Mouse (Mus musculus): Measurements from ENCODE around the gene Nfrkb.

The Nfrkb gene

GRCm38 (mm10) chr9:31422143-31422542 lies 36.2 kb downstream of the Nfrkb start:
- no peak for DNase-seq (ENCODE audit: low spot score in 2 of 2)

DNA sequence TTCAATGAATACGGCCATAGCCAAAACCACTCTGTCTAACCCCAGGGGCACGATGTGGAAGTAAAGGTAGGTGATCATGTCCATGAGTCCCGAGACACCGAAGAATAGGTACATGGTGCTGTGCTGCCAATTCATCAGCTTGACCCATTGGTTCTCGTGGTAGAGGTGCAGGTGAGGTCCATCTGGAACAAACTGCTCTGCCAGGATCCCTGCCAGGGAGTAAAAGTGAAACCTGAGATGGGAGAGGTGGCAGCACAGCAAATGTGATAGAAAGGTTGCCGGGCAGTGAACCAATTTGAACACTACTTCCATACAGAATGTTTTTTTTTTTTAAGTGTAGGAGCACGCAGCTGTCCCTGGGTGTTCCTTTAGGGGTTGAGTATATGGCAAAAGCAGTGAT lies 43.0 kb downstream of the Nfrkb start:
- no peak for DNase-seq (ENCODE audit: low spot score in 2 of 2)

DNA sequence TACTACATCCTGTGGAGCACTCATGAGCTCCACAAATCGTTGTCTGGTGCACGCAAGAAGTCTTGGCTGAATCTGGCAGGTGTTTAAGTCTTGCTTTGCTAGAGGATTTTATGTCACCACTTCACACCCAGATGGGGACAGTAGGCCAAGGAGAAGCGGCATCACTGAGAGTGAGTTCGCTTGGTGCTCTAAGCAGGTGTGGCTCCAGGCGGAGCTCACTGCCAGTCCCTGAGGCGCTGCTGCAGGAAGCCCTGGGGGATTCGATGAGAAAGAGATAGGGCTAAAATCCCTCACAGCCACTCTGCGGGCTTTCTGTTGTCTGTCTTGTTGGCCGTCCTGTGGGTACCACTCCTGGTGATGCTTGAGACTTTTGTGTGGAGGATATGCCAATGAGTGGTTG lies 44.0 kb downstream of the Nfrkb start:
- no peak for DNase-seq (ENCODE audit: low spot score in 2 of 2)

- DNase-seq (ENCODE audit: low spot score in 2 of 2), result no peak
Observed at GRCm38 (mm10) chr9:31431751-31432150, 45.8 kb downstream of the Nfrkb start.

DNA sequence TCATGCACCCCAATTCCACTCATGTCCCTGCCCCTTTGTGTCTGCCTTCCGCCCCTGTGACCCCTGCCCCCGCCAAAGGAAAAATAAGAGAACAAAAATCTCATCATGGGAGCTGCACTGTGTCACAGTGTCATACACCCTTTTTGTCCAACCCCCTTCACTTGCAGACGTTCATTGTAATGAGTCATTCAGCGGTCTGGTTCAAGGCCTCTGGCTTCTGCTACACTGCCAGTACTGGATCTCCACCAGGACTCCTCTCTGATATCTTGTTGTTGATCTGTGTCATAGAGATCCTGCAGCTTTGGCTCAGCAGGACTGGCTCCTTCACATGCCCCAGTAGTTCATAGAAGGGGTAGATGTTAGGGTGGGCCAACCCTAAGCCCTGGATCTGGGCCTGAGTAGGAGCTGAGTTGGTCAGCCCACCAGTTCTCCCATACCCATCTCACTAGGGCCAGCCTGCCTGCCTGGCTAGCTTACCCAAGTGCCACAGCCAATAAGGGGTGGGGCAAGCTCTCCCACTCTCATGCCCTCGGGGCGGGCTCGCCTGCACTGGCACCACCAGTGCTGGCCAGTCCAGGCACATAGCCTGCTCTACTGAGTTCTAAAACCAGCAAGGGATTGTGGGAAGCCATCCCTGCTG lies 46.5 kb downstream of the Nfrkb start:
- no peak for DNase-seq (ENCODE audit: low spot score in 2 of 2)

DNA sequence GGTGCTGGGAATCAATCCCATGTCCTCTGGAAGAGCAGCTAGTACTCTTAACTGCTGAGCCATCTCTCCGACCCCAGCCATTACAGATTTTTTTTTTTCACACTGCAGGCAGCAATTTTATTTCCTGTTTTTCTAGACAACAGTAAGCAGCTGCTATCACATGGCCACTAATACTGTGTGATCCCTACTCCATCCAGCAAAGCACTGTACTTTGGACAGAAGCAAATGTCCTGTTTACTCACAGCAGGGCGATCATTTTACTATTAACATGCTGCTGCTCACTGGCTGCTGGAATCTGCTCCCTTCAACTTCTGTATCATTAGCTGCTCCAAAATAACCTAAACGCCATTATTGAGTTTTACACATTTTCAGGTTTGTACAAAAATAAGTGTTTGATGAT lies 47.4 kb downstream of the Nfrkb start:
- DNase-seq (ENCODE audit: low spot score in 2 of 2), result no peak

DNA sequence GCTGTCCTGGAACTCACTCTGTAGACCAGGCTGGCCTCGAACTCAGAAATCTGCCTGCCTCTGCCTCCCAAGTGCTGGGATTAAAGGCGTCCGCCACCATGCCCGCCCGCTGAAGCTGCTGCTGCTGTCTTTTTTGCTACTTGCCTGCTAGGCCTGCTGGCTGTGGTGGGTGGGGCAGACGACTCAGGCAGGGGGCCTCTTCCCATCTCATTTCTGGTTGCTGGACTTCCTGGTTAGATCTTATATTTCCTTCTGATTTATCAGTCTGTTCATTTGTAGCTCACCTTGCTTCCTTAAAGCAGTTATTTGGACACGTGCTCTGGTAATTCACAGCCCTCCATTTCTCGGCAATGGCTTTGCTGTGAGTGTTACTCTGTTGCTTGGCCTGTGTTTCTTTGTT lies 49.4 kb downstream of the Nfrkb start:
- no peak for DNase-seq (ENCODE audit: low spot score in 2 of 2)

- no peak for DNase-seq (ENCODE audit: low spot score in 2 of 2)
Observed at GRCm38 (mm10) chr9:31437861-31438260, 51.9 kb downstream of the Nfrkb start.

DNA sequence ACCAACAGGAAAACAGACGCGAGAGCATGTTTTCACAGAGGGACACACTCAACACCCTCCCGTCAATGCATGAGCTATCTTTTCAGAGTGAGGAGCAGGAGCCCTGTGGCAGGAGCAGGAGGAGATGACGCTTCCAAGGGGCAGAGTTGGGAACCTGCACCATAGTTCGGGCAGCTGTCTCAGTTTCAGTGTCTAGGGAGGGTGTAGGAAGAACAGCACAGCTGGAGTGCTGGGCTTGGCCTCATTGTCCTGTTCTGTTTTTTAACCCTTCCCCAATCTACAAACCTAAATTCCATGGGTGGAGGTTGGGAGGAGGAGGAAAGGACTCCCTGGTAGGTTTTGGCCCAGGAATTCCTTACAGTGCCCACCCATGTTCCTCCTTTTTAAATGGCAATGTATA lies 52.8 kb downstream of the Nfrkb start:
- no peak for DNase-seq (ENCODE audit: low spot score in 2 of 2)

DNA sequence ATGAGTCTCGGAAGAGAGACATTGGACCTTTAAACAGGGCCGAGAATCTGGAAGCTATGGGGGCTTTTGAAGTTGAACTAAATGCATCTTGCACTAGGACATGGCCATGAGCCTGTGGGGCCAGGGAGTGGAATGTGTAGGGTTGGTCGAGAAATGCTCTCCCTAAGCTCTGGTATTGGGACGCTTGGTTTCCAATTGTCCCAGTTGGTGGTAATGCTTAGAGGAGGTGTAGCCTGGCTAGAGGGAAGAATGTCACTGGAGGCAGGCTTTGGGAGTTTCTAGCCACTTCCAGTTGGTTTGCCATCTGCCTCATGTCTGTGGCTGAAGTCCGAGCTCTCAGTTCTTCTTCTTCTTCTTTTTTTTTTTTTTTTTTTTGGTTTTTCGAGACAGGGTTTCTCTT lies 53.3 kb downstream of the Nfrkb start:
- DNase-seq (ENCODE audit: low spot score in 2 of 2), result no peak

- DNase-seq (ENCODE audit: low spot score in 2 of 2), result no peak
Observed at GRCm38 (mm10) chr9:31440366-31440765, 54.4 kb downstream of the Nfrkb start.

DNA sequence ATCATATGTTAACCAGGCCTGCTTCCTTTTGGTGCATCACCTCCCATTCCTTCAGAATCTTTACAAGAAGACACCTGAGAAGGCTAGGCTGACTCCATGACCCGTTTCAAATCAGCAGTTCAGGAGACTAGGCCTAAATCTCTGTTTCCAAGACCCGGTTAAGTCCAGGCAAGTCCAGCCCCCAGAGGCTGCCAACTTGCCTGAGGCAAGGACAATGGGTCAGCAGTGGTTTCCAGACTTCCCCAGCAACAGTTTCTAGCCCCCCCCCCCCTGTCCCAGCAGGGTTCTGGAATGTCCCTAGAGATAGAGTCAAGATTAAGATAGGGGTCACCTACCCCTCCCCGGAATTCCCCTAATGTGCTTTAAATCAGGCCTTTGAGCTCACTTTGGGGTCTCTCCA lies 55.5 kb downstream of the Nfrkb start:
- DNase-seq (ENCODE audit: low spot score in 2 of 2), result no peak

DNA sequence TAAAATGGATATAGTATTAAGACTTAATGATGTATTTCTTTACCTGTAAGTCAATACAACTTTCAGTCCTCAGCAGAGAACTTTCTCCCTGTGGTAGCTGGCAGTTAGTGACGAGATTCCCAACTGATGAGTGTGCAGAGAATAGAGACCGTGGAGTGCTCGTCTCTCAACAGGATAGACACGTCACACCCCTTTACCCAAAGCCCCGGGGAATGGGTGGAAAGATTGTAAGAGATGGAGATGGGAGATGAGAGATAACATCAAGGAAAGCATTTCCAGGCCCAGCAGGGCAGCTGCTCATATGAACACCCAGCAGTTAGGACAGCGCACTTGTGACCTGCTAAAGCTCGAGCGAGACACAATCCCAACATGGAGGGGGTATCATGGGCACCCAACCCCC lies 58.2 kb downstream of the Nfrkb start:
- no peak for DNase-seq (ENCODE audit: low spot score in 2 of 2)

- DNase-seq (ENCODE audit: low spot score in 2 of 2), result no peak
Observed at GRCm38 (mm10) chr9:31449145-31449772, 63.3 kb downstream of the Nfrkb start.

- DNase-seq (ENCODE audit: low spot score in 2 of 2), result no peak
Observed at GRCm38 (mm10) chr9:31452166-31452565, 66.2 kb downstream of the Nfrkb start.

DNA sequence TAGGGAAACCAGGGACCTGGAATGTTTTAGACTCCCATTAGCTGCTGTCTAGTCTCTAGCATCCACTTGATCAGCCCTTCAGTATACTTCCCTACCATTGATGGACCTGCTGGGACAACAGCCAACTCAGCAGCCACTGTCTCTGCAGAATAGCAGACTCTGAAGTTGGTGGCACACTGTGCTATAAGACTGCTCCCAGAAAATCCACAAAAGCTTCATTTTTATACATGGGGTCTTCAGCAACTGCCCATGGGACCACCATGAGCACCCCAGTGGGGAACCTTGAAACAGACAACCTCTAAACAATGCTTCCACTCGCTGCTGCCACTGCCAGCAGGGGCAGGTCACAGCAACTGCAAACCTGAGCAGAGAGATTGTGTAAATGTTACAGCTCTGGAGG lies 68.4 kb downstream of the Nfrkb start:
- no peak for DNase-seq (ENCODE audit: low spot score in 2 of 2)

DNA sequence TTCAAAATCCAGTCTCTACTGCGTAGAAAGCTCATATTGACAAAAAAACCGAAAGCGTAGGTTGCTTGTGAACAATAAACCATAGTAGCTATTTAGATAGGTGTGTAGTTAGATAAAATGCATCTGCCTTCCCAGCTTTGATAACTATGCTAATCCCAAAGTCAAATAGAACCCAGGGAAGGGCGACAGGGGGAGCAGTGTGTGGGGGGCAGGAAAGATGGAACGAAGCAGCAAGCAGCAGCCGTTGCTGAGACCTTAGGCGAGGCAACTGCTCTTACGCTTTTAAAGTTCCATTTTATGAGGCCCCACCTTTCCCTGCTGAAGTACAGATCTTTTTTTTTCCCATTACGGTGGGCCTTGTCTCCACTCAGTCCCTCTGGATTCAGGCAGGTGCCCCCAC lies 77.2 kb downstream of the Nfrkb start:
- DNase-seq (ENCODE audit: low spot score in 2 of 2), result no peak

DNA sequence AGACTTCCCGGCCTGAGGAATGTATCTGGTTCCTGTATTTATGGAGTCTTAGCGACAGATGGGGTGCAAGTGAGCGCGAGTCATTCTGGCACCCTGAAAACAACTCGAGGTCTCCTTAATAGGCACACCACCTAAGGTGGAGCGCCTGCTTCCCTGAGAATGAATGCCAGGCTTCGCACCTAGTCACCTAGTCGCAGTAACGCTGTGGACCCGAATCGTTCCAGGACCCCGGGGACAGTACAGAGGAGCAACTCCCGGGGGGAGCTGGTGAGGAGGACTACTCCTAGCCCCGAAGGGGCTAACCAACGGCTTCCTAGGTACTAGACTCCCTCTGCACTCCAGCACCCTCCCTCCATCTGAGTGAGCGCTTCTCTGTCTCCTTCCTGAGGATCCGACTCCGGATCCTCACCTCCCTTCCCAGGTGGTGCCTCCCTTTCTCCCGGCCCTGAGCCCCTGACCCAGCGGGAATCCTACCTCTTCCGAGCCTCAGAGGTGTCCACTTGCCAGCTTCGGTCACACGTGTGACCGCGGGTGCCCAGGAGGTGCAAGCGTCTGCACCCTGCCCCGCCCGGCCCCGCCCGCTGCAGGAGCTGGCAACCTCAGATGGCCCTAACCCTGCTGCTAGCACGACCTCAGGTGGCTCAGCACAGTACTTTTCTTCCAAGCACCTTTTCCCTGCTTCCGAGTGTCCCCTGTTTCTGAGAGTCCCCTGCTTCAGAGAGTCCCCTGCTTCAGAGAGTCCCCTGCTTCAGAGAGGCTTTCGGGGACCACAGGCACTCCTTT lies 77.9 kb downstream of the Nfrkb start, which contains the start of gene Tmem45b:
Gene Tmem45b (minus strand): TSS at position 771 of the 783 bp plus-strand sequence.
- no peak for DNase-seq (ENCODE audit: low spot score in 2 of 2)

Data from heart, adult 9 months (tissue).